Mouse (Mus musculus) CH12.LX (cell line): ENCODE results near the gene Apom. TPM values are rescaled to one million over a fixed set of nuclear protein-coding genes. Genes with fewer than 3 reads are reported as not detected.

Experiments used
- DNase-seq: peaks from one replicate; pipeline ENCODE4 v3.0.0-alpha.2; 2013; ENCODE audit errors: extremely low read depth
- H3K27ac ChIP-seq: 2 replicates; pipeline ENCODE4 v1.5.1; 2012; ENCODE audit warnings: low read depth, mild to moderate bottlenecking, control low read depth, moderate library complexity; ENCODE audit not compliant: insufficient read depth
- H3K27me3 ChIP-seq: replicated peaks from 2 replicates; pipeline ENCODE3; 2012; ENCODE audit warnings: inconsistent platforms
- H3K36me3 ChIP-seq, 2 experiments: replicated peaks in 1 of 2; 2 replicates each; pipeline versions ENCODE3 to v1.6.1; 2012; ENCODE audit warnings: inconsistent platforms in 1 of 2, low read length in 1 of 2, mild to moderate bottlenecking in 1 of 2, mixed read lengths in 1 of 2, moderate library complexity in 1 of 2; ENCODE audit not compliant: control insufficient read depth in 1 of 2, insufficient read depth in 1 of 2
- H3K4me1 ChIP-seq, 2 experiments: 2 replicates each; pipeline ENCODE4 v1.6.1; 2012; ENCODE audit warnings: inconsistent platforms in 1 of 2, moderate library complexity in 1 of 2; ENCODE audit not compliant: insufficient read depth in 2 of 2, control insufficient read depth in 1 of 2
- H3K4me2 ChIP-seq: 2 replicates; pipeline ENCODE4 v1.6.1; 2012; ENCODE audit warnings: low read depth, mild to moderate bottlenecking, control low read depth; ENCODE audit not compliant: poor library complexity, insufficient read depth, severe bottlenecking
- H3K4me3 ChIP-seq, 3 experiments: fragments of 150-350 bp in 1 of 3; sonication (generic) in 1 of 3; replicated peaks in 1 of 3; 2 replicates each; pipeline versions ENCODE3 to v1.5.1; 2011 to 2012; ENCODE audit warnings: low read depth in 2 of 3, low read length in 2 of 3, mild to moderate bottlenecking in 2 of 3, moderate library complexity in 2 of 3, control low read depth in 1 of 3, improper control_type of control experiment in 1 of 3, inconsistent platforms in 1 of 3, mixed read lengths in 1 of 3; ENCODE audit not compliant: poor library complexity in 1 of 3
- H3K79me2 ChIP-seq: replicated peaks from 2 replicates; pipeline ENCODE4 v1.6.1; 2012; ENCODE audit warnings: mild to moderate bottlenecking, moderate library complexity; ENCODE audit not compliant: control insufficient read depth, poor library complexity, insufficient read depth, severe bottlenecking; ENCODE audit errors: extremely low read depth
- H3K9ac ChIP-seq: 2 replicates; pipeline ENCODE4 v1.6.1; 2012; ENCODE audit warnings: low read depth, mild to moderate bottlenecking, control low read depth, moderate library complexity; ENCODE audit not compliant: insufficient read depth
- H3K9me3 ChIP-seq: replicated peaks from 2 replicates; pipeline ENCODE3; 2012; ENCODE audit warnings: low read length, inconsistent platforms, mixed read lengths
- BHLHE40 ChIP-seq: IDR thresholded peaks from 2 replicates; pipeline ENCODE4 v1.6.1; 2011; ENCODE audit warnings: mild to moderate bottlenecking, low read depth, low read length, improper control_type of control experiment
- CHD2 ChIP-seq: IDR thresholded peaks from 2 replicates; pipeline ENCODE4 v1.6.1; 2011; ENCODE audit warnings: low read length, improper control_type of control experiment
- ELF1 ChIP-seq: IDR thresholded peaks from 2 replicates; pipeline ENCODE4 v1.6.1; 2014; ENCODE audit warnings: low read depth, mild to moderate bottlenecking, inconsistent platforms, low read length, improper control_type of control experiment
- EP300 ChIP-seq: IDR thresholded peaks from 2 replicates; pipeline ENCODE4 v1.6.1; 2011; ENCODE audit warnings: low read length, improper control_type of control experiment
- ETS1 ChIP-seq: conservative IDR thresholded peaks from 2 replicates; pipeline ENCODE4 v1.6.1; 2012; ENCODE audit warnings: low read depth, mild to moderate bottlenecking, inconsistent platforms, low read length, improper control_type of control experiment, moderate library complexity
- GABPA ChIP-seq: IDR thresholded peaks from 2 replicates; pipeline ENCODE4 v1.6.1; 2012; ENCODE audit warnings: low read depth, low read length, improper control_type of control experiment, inconsistent platforms; ENCODE audit not compliant: insufficient replicate concordance
- HCFC1 ChIP-seq: IDR thresholded peaks from 2 replicates; pipeline ENCODE4 v1.6.1; 2012; ENCODE audit warnings: low read depth, mild to moderate bottlenecking, inconsistent platforms, low read length, improper control_type of control experiment
- KAT2A ChIP-seq: IDR thresholded peaks from 2 replicates; pipeline ENCODE4 v1.6.1; 2012; ENCODE audit warnings: low read length, improper control_type of control experiment, inconsistent platforms; ENCODE audit not compliant: insufficient replicate concordance
- MAX ChIP-seq: IDR thresholded peaks from 2 replicates; pipeline ENCODE4 v1.6.1; 2011; ENCODE audit warnings: low read length, improper control_type of control experiment
- MAZ ChIP-seq: IDR thresholded peaks from 2 replicates; pipeline ENCODE4 v1.6.1; 2012; ENCODE audit warnings: low read depth, mild to moderate bottlenecking, inconsistent platforms, low read length, improper control_type of control experiment, moderate library complexity
- MXI1 ChIP-seq: IDR thresholded peaks from 2 replicates; pipeline ENCODE4 v1.6.1; 2011; ENCODE audit warnings: mild to moderate bottlenecking, low read depth, low read length, improper control_type of control experiment
- MYC ChIP-seq: IDR thresholded peaks from 2 replicates; pipeline ENCODE4 v1.6.1; 2011; ENCODE audit warnings: low read depth, mild to moderate bottlenecking, improper control_type of control experiment, low read length
- NELFE ChIP-seq: IDR thresholded peaks from 2 replicates; pipeline ENCODE4 v1.6.1; 2011; ENCODE audit warnings: low read depth, low read length, improper control_type of control experiment
- NRF1 ChIP-seq: IDR thresholded peaks from 2 replicates; pipeline ENCODE4 v1.6.1; 2014; ENCODE audit warnings: low read depth, mild to moderate bottlenecking, inconsistent platforms, low read length, improper control_type of control experiment, moderate library complexity
- POLR2A ChIP-seq: IDR thresholded peaks from 2 replicates; pipeline ENCODE4 v1.6.1; 2011; ENCODE audit warnings: low read depth, mild to moderate bottlenecking, improper control_type of control experiment, low read length
- POLR2AphosphoS2 ChIP-seq: IDR thresholded peaks from 2 replicates; pipeline ENCODE4 v1.6.1; 2011; ENCODE audit warnings: low read depth, low read length, improper control_type of control experiment
- RAD21 ChIP-seq: IDR thresholded peaks from 2 replicates; pipeline ENCODE4 v1.6.1; 2011; ENCODE audit warnings: low read depth, mild to moderate bottlenecking, low read length, improper control_type of control experiment, moderate library complexity
- RCOR1 ChIP-seq: conservative IDR thresholded peaks from 2 replicates; pipeline ENCODE4 v1.6.1; 2012; ENCODE audit warnings: low read depth, mild to moderate bottlenecking, inconsistent platforms, low read length, improper control_type of control experiment
- SIN3A ChIP-seq: IDR thresholded peaks from 2 replicates; pipeline ENCODE4 v1.6.1; 2012; ENCODE audit warnings: low read length, improper control_type of control experiment, inconsistent platforms
- SMC3 ChIP-seq: IDR thresholded peaks from 2 replicates; pipeline ENCODE4 v1.6.1; 2011; ENCODE audit warnings: low read depth, low read length, improper control_type of control experiment
- TBP ChIP-seq: conservative IDR thresholded peaks from 2 replicates; pipeline ENCODE4 v1.6.1; 2011; ENCODE audit warnings: low read depth, low read length, improper control_type of control experiment
- TCF12 ChIP-seq: IDR thresholded peaks from 2 replicates; pipeline ENCODE4 v1.6.1; 2014; ENCODE audit warnings: low read depth, mild to moderate bottlenecking, inconsistent platforms, low read length, improper control_type of control experiment
- USF2 ChIP-seq: conservative IDR thresholded peaks from 2 replicates; pipeline ENCODE4 v1.6.1; 2011; ENCODE audit warnings: low read depth, low read length, improper control_type of control experiment
- ZMIZ1 ChIP-seq: IDR thresholded peaks from 2 replicates; pipeline ENCODE4 v1.6.1; 2012; ENCODE audit warnings: low read depth, mild to moderate bottlenecking, inconsistent platforms, low read length, improper control_type of control experiment
- ZNF384 ChIP-seq: IDR thresholded peaks from 2 replicates; pipeline ENCODE4 v1.6.1; 2012; ENCODE audit warnings: low read depth, low read length, improper control_type of control experiment, inconsistent platforms
- dilution Hi-C: fragments of 300-500 bp; cut with MboI; formaldehyde crosslinking; loops from 2 replicates; pipeline ENCODE4 v1.14.3; 2020; ENCODE audit warnings: low sequenced_read_pairs; ENCODE audit not compliant: extremely low pct_unique_long_range_greater_than_20kb, extremely low pct_ligation_motif_present
- in situ Hi-C: fragments of 300-500 bp; cut with MboI; formaldehyde crosslinking; loops from 3 replicates; pipeline ENCODE4 v1.14.3; 2019; ENCODE audit warnings: low sequenced_read_pairs, low pct_ligation_motif_present, low pct_unique_long_range_greater_than_20kb, mixed read lengths
- polyA plus RNA-seq: library from polyadenylated mRNA; unstranded; fragments of >175 nt; gene quantifications from 2 replicates; pipeline ENCODE4 v1.2.1, GENCODE M21; 2012; ENCODE audit warnings: low read depth; ENCODE audit not compliant: insufficient read length
- total RNA-seq, 2 experiments: library from RNA; depleted of rRNA; stranded (reverse); fragments of 300-350 nt in 1 of 2; fragments of >200 nt in 1 of 2; gene quantifications; 2 replicates each; pipeline ENCODE4 v1.2.3; 2012 to 2014

Gene Apom
- total and polyA plus RNA-seq, 3 experiments = 0.39 TPM; not detected in 2

- Histone ChIP-seq H3K9ac (peak within 1 kb of the TSS; percentile 95), H3K4me1 (peaks cover 6 to 38% of the 10 kb centered on the region in 2 experiments), H3K4me3 (peak within 1 kb of the TSS; percentile 88 to 97 (median 92)), H3K36me3 (peaks cover 22 to 38% of the 10 kb centered on the region in 2 experiments), H3K4me2 (peak within 1 kb of the TSS; percentile 84), H3K79me2 (peaks cover 52% of the 10 kb centered on the region)
- in situ Hi-C loops = no loop called here
- TF ChIP-seq MAZ = peak; percentile 94
- TF ChIP-seq MXI1 = peak; percentile 60; the same call in 1 of the 2 replicates
- peak; percentile 78; the same call in 1 of the 2 replicates for TF ChIP-seq POLR2A
- TF ChIP-seq ZNF384 = peak; percentile 94
- no peak for TF ChIP-seq USF2
- TF ChIP-seq MAX = peak; percentile 33; the same call in 1 of the 2 replicates
- no peak for TF ChIP-seq RCOR1
- no peak for TF ChIP-seq ETS1
- TF ChIP-seq CHD2 = no peak
- TF ChIP-seq MYC = no peak; the same call in 1 of the 2 replicates
- peak; percentile 94 for TF ChIP-seq NRF1
- TF ChIP-seq SIN3A = peak; percentile 75
- TF ChIP-seq SMC3 = no peak
- TF ChIP-seq EP300 = no peak
- no peak for TF ChIP-seq GABPA
- no peak for TF ChIP-seq RAD21
- 0 out of 2 replicates have a peak, but pooled peaks have one; percentile 37 for TF ChIP-seq POLR2AphosphoS2
- TF ChIP-seq KAT2A = peak; percentile 78
- TF ChIP-seq BHLHE40 = peak; percentile 11; the same call in 1 of the 2 replicates
- TF ChIP-seq TBP = peak; percentile 92; the same call in 1 of the 2 replicates
- TF ChIP-seq NELFE = peak; percentile 81
- TF ChIP-seq ELF1 = peak; percentile 68; the same call in 1 of the 2 replicates
- TF ChIP-seq TCF12 = peak; percentile 77
- TF ChIP-seq ZMIZ1 = peak; percentile 90
- TF ChIP-seq HCFC1 = peak; percentile 85
- TF ChIP-seq, all 38 proteins: peak for 16
- dilution Hi-C loops = no loop called here
- no peaks in the 10 kb centered on the region for H3K9me3 ChIP-seq
- peak within 1 kb of the TSS; percentile 97 for H3K27ac ChIP-seq
- DNase-seq = peak; percentile 99
- H3K27me3 ChIP-seq = no peaks in the 10 kb centered on the region
Observed at GRCm38 (mm10) chr17:35164568-35165450, 33.0 kb upstream of the Apom start, which contains the start of gene Prrc2a. Gene Prrc2a, minus strand, starts transcription at chr17:35164897.
